ENCODE assay signal across 11 mouse cellular contexts in the genomic region with DNA sequence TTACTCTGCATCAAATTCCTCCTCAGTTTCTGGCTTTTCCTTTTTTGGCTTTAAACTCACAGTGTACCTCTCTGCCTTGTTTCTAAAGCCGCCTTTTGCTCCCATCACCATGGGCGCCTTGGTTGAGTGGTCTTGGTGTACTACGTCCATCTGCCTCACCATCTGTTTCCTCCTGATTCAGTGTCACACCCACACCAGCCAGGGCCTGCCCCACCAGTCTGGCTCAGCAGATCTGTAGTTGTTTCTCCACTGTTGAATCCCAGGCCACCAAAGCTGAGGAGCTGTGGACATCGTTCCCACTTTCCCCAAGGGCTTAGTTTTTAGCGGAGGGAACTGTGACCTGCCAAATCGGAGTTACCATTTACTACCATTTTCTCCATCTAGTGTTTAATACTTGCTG. TPM values are rescaled to one million over a fixed set of nuclear protein-coding genes. Genes with fewer than 3 reads are reported as not detected.
DNase-seq lines count a peak whose midpoint lies in the region; ATAC-seq and TF ChIP-seq lines count a peak whose summit lies in the region.
"Had no signal": no experiment of that assay in that cellular context is flagged by ENCODE, and none has a peak within 500 bp of the region (broad histone marks: within the 10 kb centered on the region; RNA-seq: fewer than 3 reads in every experiment).

No protein-coding gene starts in this region.

- TF ChIP-seq CTCF in spleen, adult 2 months (IDR thresholded peaks at IDR 0.05; ENCODE audit: extremely low read depth, insufficient read depth, insufficient read length, insufficient replicate concordance): no peak
- TF ChIP-seq CTCF in intestine, postnatal 0 days (IDR thresholded peaks at IDR 0.05; ENCODE audit: low read depth): no peak

- H3K9ac ChIP-seq in intestine, postnatal 0 days (ENCODE audit: low read depth, low read length): no peak overlapping the region
- H3K9ac ChIP-seq: forebrain, embryonic 12.5 days; midbrain, embryonic 15.5 days had no signal

- peaks cover 25% of the 10 kb centered on the region for H3K4me1 ChIP-seq in spleen, adult 2 months (ENCODE audit: control insufficient read depth, insufficient read depth, insufficient read length)
- H3K4me1 ChIP-seq in intestine, postnatal 0 days (replicated peaks; ENCODE audit: control insufficient read depth, insufficient read depth, low read length): no peaks in the 10 kb centered on the region
- H3K4me1 ChIP-seq: midbrain, embryonic 15.5 days had no signal

- H3K9me3 ChIP-seq in intestine, postnatal 0 days (ENCODE audit: control insufficient read depth): no peaks in the 10 kb centered on the region
- H3K9me3 ChIP-seq: forebrain, embryonic 12.5 days; midbrain, embryonic 15.5 days had no signal

- TF ChIP-seq POLR2A in spleen, adult 2 months (IDR thresholded peaks at IDR 0.05; ENCODE audit: low read depth, low read length): no peak

- no peaks in the 10 kb centered on the region for H3K27me3 ChIP-seq in spleen, adult 2 months (ENCODE audit: control insufficient read depth, insufficient read depth, low read length)
- no peaks in the 10 kb centered on the region for H3K27me3 ChIP-seq in intestine, postnatal 0 days (replicated peaks; ENCODE audit: control insufficient read depth, insufficient read depth, low read length)
- H3K27me3 ChIP-seq: forebrain, embryonic 12.5 days; midbrain, embryonic 15.5 days had no signal

- peak; percentile 42 to 54 for DNase-seq in frontal cortex, postnatal 36 days (ENCODE audit: low spot score in 2 of 2)
- DNase-seq in frontal cortex, postnatal 14 days (ENCODE audit: low spot score in 2 of 2): no peak
- DNase-seq in spleen, adult 2 months (ENCODE audit: low read depth in 1 of 2, low spot score in 2 of 2): peak in 1 of 2 experiments; percentile 50
- DNase-seq in spleen, adult 12 weeks (ENCODE audit: low spot score): no peak
- DNase-seq in layer of hippocampus, adult 8-10 months (ENCODE audit: low spot score in 2 of 2): peak; percentile 39 to 64
- no peak for DNase-seq in lung, postnatal 25 days (ENCODE audit: low spot score)
- DNase-seq in c-Kit-positive CD71-positive TER-119-positive erythroid progenitor cells, embryonic 14.5 days (ENCODE audit: low spot score): no peak
- DNase-seq: adrenal gland, adult 8-10 months had no signal

- WGBS in spleen, adult 2 months: 53% methylated on average over 6 of the region's 6 CpGs
- WGBS in intestine, postnatal 0 days: 88% methylated on average over 6 of the region's 6 CpGs

- H3K4me2 ChIP-seq in intestine, postnatal 0 days (replicated peaks; ENCODE audit: low read depth): no peak overlapping the region
- H3K4me2 ChIP-seq: forebrain, embryonic 12.5 days; midbrain, embryonic 15.5 days had no signal

- no peak for ATAC-seq in intestine, postnatal 0 days
- ATAC-seq: midbrain, embryonic 15.5 days had no signal

- peak overlapping the region; percentile 29; the same call in 1 of the 2 replicates for H3K27ac ChIP-seq in spleen, adult 2 months (ENCODE audit: insufficient read depth, low read length)
- H3K27ac ChIP-seq in intestine, postnatal 0 days (ENCODE audit: low read depth, low read length): no peak overlapping the region
- H3K27ac ChIP-seq: forebrain, embryonic 12.5 days; midbrain, embryonic 15.5 days had no signal

- no peaks in the 10 kb centered on the region for H3K36me3 ChIP-seq in spleen, adult 2 months (ENCODE audit: control insufficient read depth, insufficient read depth, low read length)
- H3K36me3 ChIP-seq in intestine, postnatal 0 days (ENCODE audit: control insufficient read depth, insufficient read depth): 0 out of 2 replicates have a peak, but pooled peaks cover 4% of the 10 kb centered on the region
- H3K36me3 ChIP-seq: forebrain, embryonic 12.5 days; midbrain, embryonic 15.5 days had no signal

- H3K4me3 ChIP-seq in spleen, adult 2 months (ENCODE audit: extremely low read depth, insufficient read depth, insufficient read length): no peak overlapping the region
- H3K4me3 ChIP-seq in intestine, postnatal 0 days (ENCODE audit: low read depth, low read length): no peak overlapping the region
- H3K4me3 ChIP-seq: forebrain, embryonic 12.5 days; midbrain, embryonic 15.5 days had no signal

RNA-seq across cellular contexts. Expression of a gene that starts 20.0 kb away (rescaled TPM):
- polyA plus RNA-seq in spleen, adult 2 months (2012; rRNA removed): 8.8 and 12.5 TPM in 2 replicates
- total RNA-seq in layer of hippocampus, adult 8-10 months (2022): 10 to 100 TPM; 38.7 to 45.5 (median 40.4) TPM
- 5.1 and 5.7 TPM in 2 replicates for polyA plus RNA-seq in intestine, postnatal 0 days (2015; fragmentation: Nextera tagmentation; extraction: Ambion mirVana)

RNA-seq across cellular contexts. Expression of a gene that starts 24.2 kb away (rescaled TPM):
- 9.8 and 10.1 TPM in 2 replicates for polyA plus RNA-seq in spleen, adult 2 months (2012; rRNA removed)
- 10 to 100 TPM; 20.9 to 26.0 (median 23.8) TPM for total RNA-seq in layer of hippocampus, adult 8-10 months (2022)
- 16.7 and 17.0 TPM in 2 replicates for polyA plus RNA-seq in intestine, postnatal 0 days (2015; fragmentation: Nextera tagmentation; extraction: Ambion mirVana)

Comparison
In these comparisons a context has a peak if more than half of its experiments do, and no peak if none do; other contexts are left out.
1. DNase-seq: peak in frontal cortex, postnatal 36 days (2 of 2) and layer of hippocampus, adult 8-10 months (2 of 2); none in frontal cortex, postnatal 14 days (0 of 2), spleen, adult 12 weeks (single experiment), lung, postnatal 25 days (single experiment) and c-Kit-positive CD71-positive TER-119-positive erythroid progenitor cells, embryonic 14.5 days (single experiment).